Mouse (Mus musculus) liver (tissue): ENCODE measurements around the gene Itih3.

Experiments
- DNase-seq: peaks from one replicate; pipeline ENCODE4 v3.0.0-alpha.2; 2020; ENCODE audit warnings: mixed read lengths

Itih3 gene

DNA sequence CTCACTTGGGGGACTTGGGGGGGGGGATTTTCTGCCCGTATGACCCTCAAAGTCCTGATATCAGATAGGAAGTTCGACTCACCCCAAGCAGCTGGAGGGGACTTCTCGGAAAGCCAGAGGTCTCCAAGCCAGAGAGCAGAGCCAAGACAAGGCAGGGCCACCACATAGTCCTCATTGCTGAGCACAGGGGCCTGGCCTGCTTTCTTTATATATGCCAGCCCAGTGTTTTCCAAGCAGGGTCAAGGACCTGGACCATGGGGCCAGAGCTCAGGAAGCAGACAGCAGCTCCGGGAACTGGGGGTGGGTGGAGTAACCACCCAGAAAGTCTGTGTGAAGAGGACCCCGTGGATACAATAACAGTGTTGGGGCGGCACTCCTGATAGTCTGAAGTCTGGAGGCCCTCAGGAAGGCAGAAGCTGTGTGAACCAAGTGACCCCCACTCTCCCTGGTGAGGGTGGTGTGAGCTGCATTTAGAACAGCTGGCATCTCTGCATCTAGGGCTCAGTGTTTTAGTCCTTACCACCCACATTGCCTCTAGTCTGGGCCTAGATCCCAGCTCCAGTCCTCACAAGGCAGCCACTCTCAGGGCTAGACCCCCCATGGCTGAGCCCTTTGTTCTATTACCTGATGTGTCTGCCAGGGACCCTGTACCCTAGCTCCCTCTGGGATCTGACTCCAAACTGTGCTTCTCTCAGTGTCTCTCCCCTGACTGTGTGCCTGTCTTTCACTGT is at the start of gene Itih3:
Itih3 (minus strand) TSS at position 386 of the 731 bp plus-strand sequence.
- DNase-seq: peak; percentile 33

DNA sequence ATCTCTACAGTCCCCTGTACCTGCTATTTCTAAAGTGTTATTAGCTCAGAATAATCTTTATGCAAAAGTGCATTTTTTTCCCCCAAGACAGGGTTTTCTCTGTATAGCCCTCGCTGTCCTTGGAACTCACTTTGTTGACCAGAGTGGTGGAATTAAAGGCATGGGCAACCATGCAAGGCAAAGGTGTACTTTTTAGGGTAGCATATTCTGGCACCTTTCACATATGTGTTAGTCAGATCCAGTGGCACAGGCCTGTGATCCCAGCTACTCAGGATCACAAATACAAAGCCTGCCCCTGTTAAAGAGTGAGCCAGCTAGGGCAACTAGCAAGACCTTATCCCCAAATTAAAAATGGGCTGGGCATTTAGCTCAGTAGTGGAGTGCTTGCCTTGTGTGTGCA is 36.8 kb upstream of the Itih3 start:
- DNase-seq: no peak

DNA sequence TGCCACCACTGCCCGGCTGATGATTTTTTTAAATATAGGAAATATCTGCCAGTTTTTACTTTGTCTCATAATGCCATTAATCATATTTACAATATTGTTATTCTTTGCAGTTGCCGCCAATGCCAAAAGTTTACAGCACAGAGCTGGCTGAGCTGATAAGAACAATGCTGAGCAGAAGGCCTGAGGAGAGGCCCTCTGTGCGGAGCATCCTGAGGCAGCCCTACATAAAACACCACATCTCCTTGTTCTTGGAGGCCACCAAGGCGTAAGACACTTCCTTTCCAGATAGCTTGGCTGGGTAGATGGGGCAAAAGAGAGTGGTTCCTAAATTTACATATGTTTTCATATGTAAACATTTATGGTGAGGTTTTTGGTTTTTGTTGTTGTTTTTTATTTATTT is 35.5 kb upstream of the Itih3 start:
- no peak for DNase-seq

DNA sequence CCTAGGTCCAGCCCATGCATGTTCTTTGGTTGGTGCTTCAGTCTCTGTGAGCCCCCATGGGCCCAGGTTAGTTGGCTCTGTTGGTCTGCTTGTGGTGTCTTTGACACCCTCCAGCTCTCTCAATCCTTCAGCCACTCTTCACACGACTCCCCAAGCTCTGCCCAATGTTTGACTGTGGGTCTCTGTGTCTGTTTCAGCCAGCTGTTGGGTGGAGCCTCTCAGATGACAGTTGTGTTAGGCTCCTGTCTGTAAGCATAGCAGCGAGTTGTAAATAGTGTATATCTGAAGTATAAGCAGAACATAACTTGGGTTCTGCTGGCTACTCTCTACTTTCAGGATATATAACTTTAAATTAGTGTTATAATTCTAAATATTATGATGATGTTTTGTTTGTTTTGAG is 35.0 kb upstream of the Itih3 start:
- DNase-seq: no peak

DNA sequence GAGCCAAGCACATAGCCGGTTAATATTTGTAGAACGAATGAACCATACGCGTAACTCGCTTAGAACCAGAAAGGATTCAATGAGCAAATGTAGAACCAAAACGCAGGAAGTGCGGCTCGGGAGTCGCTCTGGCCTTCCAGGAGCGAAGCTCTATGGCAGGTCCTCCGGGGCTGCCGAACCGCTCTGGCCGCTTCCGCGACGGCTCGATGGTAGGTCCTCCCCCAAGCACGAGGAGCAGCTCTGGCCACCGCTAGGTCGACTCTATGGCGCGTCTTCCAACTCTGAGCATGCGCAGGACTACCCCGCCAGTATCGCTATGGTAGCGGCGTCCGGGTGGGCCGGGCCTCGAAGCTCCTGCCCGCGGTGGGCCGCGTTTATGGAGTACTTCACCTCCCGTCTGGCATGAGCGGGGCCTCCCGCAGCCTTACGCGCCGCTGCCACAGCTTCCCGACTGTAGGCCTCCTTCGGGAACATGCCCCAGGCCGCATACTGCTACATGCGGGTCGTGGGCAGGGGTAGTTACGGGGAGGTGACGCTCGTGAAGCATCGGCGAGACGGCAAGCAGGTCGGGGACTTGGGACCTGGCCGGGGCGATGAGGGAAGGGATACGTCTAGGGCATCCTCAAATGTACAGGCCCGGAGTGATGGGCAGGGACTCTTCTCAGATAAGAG is 27.7 kb upstream of the Itih3 start, which contains the start of gene Nek4:
Nek4 (plus strand) TSS at position 224 of the 672 bp plus-strand sequence.
- peak; percentile 98 for DNase-seq

DNA sequence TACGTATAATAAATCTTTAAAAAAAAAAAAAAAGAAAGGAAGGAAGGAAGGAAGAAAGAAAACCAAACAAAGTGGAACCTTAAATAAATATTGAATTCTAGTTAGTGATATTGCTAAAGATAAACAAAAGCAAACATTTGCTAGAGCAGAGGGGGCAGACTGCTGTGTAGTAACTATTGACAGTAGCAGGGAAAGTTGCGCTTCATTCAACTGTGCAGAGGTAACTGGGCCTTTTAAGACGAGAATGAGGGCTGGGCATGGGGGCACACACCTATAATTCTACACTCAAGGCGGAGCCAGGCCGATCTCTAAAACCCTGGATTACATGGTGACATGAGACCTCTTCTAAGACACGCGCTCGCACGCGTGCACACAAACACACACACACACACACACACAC is 26.4 kb upstream of the Itih3 start:
- DNase-seq: no peak

DNA sequence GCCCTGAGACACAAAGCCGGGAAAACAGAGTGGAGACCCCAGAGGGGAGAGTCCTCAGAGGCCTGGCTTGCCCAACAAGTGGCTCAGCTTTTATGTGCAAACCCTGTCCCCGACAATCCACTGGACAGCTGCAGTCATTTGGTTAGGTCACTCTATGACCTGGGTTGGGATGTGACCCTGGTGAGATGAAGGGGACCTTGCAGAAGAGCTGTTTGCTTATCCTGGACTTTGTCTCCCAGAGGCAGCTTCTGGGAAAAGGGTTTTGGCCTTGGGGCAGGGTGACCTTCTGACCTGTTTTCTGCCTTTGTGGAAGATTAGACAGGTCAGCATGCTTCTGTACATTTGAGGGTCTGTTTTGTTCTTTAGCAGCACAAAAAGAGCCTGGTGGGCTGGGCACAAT is 21.2 kb upstream of the Itih3 start:
- DNase-seq: peak; percentile 49

DNA sequence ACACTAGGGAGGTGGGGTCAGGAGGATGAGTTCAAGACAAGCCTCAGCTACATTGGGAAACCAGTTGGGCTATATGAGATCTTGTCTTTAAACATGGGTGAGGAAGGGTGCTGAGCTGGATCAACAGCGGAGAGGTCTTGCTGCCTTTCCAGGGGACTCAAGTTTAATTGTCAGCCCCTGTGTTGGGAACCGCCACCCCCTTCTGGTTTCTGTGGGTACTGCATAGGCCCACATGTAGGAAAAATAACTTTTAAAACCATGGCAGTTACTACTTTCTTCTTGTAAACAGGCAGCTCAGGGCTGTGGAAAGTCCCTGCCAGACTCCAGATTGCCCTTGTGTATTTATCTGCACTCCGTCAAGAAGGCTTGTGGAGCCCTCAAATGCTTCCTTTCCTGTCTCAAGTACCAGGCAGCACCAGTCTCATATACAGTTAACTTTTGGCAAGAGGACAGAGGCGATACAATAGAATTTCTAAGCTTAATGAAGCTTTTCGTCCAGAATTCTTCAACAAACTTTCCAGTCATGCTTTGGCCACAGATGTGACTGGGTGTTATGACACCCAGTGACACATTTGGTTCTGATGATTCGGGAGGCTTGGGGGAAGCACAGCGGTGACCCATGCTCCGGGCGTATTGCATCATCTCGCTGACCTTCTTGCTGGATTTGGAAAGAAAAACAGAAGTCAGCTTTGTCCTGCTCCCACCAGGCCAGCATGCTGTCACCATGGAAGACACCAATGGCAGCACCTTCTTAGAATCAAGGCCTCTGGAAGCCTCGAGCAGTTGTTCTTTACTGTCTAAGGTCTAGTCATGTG is 20.5 kb upstream of the Itih3 start:
- peak; percentile 56 for DNase-seq

DNA sequence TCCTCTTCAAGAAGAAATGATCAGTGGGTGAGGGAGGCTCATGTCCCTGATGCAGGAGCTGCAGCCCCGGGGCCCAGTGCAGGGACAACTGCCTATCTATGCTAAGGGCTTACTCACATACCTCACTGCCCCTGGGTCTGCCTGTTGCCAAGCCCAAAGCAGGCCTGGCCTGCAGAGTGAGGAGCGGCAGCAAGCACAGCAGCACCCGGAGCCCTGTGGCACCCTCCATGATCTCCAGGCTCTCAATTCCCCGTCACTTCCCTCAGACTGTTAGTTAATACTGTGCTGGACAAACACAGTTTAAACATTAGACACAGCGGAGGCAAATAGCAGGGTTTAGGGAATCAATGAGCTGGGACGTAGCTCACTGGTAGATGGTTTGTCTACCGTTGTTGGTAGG is 19.5 kb upstream of the Itih3 start, which contains the start of gene Itih1:
Itih1 (minus strand) TSS at position 252 of the 400 bp plus-strand sequence.
- DNase-seq: no peak

DNA sequence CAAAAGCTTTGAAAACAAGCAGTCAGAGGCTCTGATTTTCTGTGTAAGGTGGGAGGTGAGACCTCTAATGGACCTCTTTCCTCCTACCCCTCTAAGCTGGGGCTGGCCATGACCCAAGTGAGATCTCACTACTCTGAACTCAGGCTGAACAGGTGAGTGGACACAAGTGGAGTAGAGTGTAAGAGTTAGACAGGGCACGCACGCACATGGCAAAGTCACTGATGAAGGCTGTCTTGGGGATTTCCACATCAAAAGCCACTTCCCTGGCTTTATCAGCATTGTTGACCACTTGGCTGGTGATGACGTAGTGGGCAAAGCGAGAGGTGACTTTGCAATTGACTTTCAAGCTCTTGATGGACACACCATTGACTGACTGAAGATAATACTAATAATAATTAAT is 18.7 kb upstream of the Itih3 start:
- DNase-seq: no peak

DNA sequence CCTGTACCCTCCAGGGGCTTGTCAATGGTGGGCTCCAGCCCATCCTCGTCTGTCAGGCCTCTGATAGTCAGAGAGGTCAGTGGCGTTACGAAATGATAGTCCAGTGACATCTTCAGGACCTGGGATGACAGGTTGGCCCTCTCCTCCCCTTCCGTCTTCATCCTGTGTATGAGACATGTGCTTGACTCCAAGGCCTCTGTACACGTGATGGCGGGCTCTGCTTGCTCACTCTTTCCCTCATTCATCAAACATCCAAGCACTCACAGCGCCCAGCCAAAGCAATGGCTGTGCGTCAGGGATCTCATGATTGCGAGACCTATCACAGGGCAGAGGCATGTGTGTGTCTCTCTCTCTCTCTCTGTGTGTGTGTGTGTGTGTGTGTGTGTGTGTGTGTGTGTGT is 9.8 kb upstream of the Itih3 start:
- no peak for DNase-seq

DNA sequence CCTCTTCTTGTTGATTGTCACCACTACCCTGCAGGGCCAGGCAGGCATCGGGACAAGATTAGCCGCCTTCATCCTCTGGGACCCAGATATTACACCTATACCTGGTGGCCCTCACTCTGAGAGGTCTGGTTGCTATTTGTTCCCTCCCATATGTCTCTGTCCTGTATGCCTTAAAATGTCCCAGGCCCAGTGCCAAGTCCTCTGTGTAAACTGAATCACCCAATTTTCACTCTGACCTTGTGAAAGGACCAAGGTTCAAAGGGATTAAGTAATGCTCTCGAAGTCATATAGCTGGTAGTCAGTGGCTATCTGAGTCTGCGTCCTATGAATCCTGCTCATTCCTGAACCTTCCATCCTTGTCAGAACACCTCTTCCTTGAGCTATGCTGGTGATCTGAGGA is 6.8 kb upstream of the Itih3 start:
- no peak for DNase-seq

DNA sequence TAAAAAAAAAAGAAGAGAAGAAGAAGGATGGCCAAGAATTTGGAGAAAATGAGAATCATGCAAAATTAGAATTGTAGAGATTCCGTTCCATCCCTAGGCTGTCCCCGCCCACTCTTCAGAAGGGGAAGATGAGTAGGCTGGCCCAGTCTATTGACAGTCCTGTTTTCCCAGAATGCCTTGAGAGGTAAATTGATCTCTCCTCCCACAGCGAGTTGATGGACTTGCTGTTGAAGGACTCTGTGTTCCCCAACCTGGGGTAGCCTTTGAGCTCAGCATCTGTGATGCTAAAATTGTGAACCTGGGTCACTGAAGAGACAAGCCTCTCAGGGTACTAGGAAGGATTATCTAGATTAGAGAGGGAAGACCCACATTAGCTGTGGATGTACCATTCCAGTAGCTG is 1.9 kb upstream of the Itih3 start:
- DNase-seq: no peak

DNA sequence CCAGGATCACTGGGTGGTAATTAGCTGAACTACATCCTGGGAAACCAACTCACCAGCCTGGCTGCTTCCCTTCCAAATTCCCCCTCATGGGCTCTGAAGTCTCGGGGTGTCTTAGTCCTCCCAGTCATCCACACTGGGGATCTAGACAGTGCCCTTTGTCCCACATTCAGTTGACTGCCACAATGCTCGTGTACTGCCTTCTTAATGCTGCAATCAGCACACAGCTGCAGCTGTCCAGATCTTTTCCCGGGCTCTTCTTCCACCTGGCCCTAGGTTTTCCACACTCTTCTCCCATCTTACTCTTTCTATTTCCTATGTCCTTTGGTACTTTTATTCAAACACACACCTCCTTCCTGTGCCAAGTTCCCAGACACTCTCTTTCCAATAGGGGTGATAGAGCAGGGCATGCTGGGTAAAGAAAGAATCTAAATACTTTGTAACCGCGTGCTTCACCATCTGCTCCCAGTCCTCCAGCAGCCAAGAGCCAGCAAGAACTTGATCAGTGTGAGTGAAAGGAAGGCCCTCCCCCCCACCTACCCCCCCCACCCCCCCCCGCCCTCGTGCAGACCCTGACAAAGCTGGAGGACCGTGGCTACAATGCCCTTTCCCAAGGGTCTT is 1.4 kb downstream of the Itih3 start:
- DNase-seq: no peak

DNA sequence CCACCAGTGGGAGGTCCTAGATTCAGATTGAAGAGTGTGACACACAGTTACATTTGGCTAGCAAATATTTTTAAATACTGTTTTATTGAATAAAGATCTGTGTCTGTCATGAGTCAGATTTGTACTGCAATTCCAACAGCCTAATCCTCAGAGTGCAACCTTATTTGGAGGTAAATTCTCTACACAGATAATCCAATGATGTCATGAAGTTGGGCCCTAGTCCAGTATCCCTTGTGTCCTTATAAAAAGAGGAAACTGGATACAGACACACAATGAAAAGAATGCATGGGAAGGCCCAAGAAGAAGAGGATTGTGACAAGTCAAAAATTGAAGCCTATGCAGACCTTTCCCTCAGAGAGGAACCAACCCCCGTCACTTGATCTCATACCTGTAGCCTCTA is 7.0 kb downstream of the Itih3 start:
- DNase-seq: no peak

DNA sequence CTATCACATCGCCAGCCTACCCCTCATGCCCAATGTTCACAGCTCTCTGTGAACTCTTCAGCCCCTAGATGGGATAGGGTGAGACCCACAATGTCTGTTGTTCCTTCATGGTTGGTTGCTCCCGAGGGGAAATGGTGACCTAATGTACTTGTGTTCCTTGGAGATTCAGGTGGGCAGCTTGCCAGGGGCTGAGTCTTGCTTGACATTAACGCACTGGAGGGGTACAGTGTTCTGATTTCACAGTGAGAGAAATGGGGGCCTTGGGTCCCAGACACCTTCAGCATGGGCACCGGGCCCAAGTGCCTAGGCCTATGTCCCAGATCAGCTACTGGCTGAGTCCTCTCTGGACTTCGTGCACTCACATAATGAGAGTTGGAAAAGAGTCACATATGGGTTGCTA is 10.2 kb downstream of the Itih3 start:
- DNase-seq: no peak

DNA sequence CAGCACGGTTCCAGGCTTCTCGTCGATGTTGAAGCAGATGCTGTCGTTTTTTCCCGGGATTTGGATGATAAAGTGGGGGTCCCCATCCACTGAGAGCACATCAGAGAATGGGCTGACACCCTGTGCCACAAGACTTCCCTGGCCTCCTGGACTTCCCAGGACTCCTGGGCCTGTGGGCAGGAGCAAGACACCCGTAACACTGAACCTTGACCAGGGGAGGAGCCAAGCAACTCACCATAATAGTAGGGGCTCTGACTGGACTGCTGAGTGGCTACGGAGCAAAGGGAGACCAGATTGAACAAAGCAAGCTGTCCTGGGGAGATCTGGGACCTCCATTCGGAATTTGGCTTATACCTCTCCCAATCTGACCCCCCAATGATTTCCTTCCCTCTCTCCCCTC is 10.9 kb downstream of the Itih3 start:
- no peak for DNase-seq

DNA sequence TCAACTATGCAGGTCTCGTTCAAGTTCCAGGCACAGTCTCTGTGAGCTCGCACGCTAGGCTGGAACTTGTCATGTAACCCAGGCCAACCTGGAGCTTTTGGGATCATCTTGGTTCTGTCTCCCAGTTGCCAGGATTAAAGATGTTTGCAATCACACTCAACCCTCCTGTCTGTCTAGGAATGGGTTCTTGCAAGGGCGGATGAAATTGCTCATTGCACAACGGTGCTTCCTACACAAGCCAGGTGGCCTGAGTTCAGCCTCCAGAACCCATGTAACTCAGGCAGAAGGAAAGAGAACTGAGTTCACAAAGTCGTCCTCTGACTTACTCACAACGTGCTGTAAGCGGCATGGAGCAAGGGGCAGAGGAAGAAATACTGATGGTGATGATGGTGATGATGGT is 12.4 kb downstream of the Itih3 start:
- no peak for DNase-seq

DNA sequence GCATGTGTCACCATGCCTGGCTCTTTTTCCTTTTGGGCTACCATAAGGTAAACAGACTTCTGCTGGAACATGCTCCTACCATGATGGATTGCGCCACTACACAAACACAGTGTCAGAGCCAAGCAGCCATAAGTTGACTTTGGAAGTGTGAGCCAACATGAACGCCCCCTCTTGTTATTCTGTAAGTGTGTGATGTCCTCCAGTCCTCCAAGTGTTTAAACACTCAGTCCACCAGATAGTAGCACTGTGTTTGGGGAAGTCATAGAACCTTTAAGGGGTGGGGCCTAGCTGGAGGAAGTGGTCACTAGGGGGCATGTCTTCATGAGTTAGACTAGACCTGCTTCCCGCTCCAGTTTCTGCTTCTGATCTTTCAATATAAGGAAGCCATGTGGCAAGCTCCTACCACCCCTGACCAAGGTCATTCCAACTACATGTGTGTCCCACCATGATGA is 15.7 kb downstream of the Itih3 start:
- no peak for DNase-seq

DNA sequence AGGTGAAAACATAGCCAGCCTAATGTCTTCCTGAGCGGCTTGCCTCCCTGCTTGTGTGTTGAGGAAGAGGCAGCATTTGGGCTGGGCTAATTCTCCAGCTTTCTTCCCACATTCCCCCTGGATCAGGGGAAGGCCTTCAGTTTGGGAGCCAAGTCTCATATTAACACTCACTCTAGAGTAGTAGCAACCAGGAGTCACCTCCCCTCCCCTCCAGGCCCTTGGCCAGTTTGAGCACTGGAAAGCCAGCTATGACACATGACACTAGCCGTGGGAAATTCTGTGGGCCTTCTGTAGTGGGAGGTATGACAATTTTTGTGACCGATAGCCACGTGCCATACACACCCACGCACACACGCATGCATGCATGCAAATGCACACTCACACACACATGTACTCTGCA is 17.6 kb downstream of the Itih3 start:
- no peak for DNase-seq

DNA sequence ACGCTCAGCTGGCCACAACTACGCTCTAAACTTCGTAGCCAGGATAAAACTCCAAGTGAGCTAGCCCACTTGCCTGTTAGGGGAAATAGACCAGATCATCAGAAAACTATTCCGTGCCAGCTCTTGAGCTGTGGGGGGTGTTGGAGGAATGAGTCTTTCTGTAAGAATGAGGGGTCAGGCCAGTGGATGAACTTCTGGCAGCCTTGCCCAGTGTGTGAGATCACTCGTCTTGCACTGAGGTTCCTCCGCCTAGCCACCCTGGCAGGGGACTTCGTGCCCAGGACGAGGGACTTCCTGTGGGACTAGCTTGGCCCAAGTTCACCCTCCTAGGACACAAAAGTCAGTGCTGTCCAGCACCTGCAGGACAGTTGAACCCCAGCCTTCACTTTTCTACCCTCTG is 19.3 kb downstream of the Itih3 start:
- DNase-seq: no peak

DNA sequence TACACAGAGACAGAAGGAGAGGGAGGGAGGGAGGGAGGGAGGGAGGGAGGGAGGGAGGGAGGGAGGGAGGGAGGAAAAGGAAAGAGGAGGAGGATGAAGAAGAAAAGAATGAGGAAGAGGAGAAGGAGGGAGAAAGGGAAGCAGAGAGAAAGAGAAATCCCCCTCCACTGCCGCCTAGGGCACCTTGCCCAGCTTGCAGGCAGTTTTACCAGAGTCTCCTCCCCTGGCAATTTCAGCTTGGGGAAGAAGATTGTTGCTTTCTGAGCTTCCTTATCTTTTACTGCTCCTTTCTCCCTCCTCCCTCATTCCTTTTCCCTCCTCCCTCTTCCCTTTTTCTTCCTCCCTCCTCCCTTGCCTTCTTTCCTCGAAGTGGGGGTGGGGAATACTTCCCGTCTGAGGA is 20.5 kb downstream of the Itih3 start:
- DNase-seq: no peak

DNA sequence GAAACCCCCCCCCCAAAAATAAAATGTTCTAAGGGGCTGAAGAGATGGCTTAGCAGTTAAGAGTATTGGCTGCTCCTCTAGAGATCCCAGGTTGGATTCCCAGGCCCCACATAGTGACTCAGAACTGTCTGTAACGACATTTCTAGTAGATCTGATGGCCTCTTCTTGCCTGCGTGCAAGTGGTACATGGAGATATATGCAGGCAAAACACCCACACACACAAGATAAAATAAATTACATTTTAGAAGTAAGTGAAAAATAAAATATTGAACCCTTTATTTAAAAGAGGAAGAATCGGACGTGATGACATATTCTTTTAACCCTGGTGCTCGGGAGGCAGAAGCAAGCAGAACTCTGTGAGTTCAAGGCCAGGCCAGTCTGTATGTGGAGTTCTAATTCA is 20.9 kb downstream of the Itih3 start:
- DNase-seq: no peak
